Mouse (Mus musculus) midbrain, postnatal 0 days (tissue): Measurements from ENCODE around the gene Npr2. TPM values are rescaled to one million over a fixed set of nuclear protein-coding genes. Genes with fewer than 3 reads are reported as not detected.

Experiments
- ATAC-seq: fragments of 200-750 bp; cut with Nextera tagmentation; 2 replicates; pipeline ENCODE4 v1.8.0; 2017; ENCODE audit warnings: moderate number of reproducible peaks, mild to moderate bottlenecking, moderate TSS enrichment, moderate library complexity; ENCODE audit not compliant: low FRiP score
- DNase-seq: peaks from one replicate; pipeline ENCODE4 v3.0.0-alpha.2; 2015; ENCODE audit warnings: low spot score
- H3K27ac ChIP-seq: fragments of 300-500 bp; sonication (generic); 2 replicates; pipeline ENCODE4 v1.5.1; 2014; ENCODE audit warnings: low read depth, mild to moderate bottlenecking, low read length, mixed read lengths
- H3K27me3 ChIP-seq: fragments of 300-500 bp; sonication (generic); 2 replicates; pipeline ENCODE4 v1.6.1; 2014; ENCODE audit warnings: low read length, control low read depth, mixed read lengths; ENCODE audit not compliant: insufficient read depth
- H3K36me3 ChIP-seq: fragments of 300-500 bp; sonication (generic); 2 replicates; pipeline ENCODE4 v1.6.1; 2014; ENCODE audit warnings: low read length, control low read depth, mixed read lengths; ENCODE audit not compliant: insufficient read depth
- H3K4me1 ChIP-seq: fragments of 300-500 bp; sonication (generic); 2 replicates; pipeline ENCODE4 v1.6.1; 2014; ENCODE audit warnings: mild to moderate bottlenecking, control low read depth, antibody characterized with exemption, low read length, mixed read lengths; ENCODE audit not compliant: insufficient read depth
- H3K4me2 ChIP-seq: fragments of 300-500 bp; sonication (generic); 2 replicates; pipeline ENCODE4 v1.6.1; 2014; ENCODE audit warnings: low read depth, mild to moderate bottlenecking, low read length, mixed read lengths; ENCODE audit not compliant: poor library complexity, severe bottlenecking
- H3K4me3 ChIP-seq: fragments of 300-500 bp; sonication (generic); 2 replicates; pipeline ENCODE4 v1.5.1; 2014; ENCODE audit warnings: low read depth, mild to moderate bottlenecking, low read length, moderate library complexity
- H3K9ac ChIP-seq: fragments of 300-500 bp; sonication (generic); replicated peaks from 2 replicates; pipeline ENCODE4 v1.6.1; 2014; ENCODE audit warnings: mild to moderate bottlenecking, low read length, moderate library complexity, mixed read lengths; ENCODE audit not compliant: poor library complexity, severe bottlenecking
- H3K9me3 ChIP-seq: fragments of 300-500 bp; sonication (generic); 2 replicates; pipeline ENCODE4 v1.6.1; 2016; ENCODE audit warnings: low read length, control low read depth
- CTCF ChIP-seq: IDR thresholded peaks from 2 replicates; pipeline ENCODE4 v1.5.1; 2016; ENCODE audit warnings: antibody characterized with exemption, mild to moderate bottlenecking
- WGBS: fragments of 180-500 bp; shearing (Covaris S2); extraction: QIAGEN DNeasy Blood & Tissue Kit; methylation state at CpG from one replicate; pipeline ENCODE4 v1.1.7; 2014; 5-methylcytosine and 5-hydroxymethylcytosine counted together
- polyA plus RNA-seq: library from polyadenylated mRNA; unstranded; fragments of >200 nt; fragmentation: Nextera tagmentation; extraction: Ambion mirVana; gene quantifications from 2 replicates; pipeline ENCODE4 v1.2.1, GENCODE M21; 2015
- total RNA-seq: library from RNA; depleted of rRNA; stranded (reverse); fragments of >200 nt; gene quantifications from 2 replicates; pipeline ENCODE4 v1.2.3, GENCODE M21; 2014

Npr2 gene
- total and polyA plus RNA-seq, 2 experiments from 2014 or later = 8.6 to 30.5 TPM

DNA sequence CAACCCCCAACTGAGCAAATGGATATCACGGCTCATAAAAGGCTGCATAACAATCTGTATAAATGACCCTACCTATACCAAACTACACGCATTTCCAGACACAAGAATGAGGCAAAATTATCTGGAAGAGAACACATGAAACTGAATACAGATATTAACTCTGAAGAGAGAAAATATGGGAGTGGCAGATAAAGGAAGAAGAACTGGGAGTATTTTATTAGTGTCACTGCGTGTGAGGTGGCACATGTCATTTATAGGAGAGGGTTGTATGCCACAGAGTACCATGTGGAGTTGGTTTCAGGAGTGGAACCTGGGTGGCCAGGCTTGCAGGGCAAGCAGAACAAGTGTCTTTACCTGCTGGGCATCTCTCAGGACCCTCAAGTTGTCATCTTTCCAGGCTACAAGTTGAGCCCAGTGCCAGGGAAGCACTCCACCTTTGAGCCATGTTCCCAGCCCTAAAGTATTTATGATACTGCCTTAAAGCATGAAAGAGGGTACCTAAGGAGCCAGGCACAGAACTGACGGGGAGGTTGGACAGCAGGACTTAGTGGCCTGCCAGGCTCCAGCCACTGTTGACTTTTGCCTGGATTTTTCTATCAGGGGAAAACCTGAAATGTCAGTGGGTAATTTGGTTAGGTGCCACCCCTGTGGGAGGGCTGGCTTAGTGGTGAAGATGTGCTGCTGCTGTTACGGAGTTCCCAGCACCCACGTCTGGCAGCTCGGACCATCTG is 32.9 kb upstream of the Npr2 start:
- 83% methylated on average over 7 of the region's 7 CpGs for WGBS
- no peak for TF ChIP-seq CTCF
- H3K9me3 ChIP-seq = no peaks in the 10 kb centered on the region
- no peaks in the 10 kb centered on the region for H3K36me3 ChIP-seq
- no peak overlapping the region for H3K4me3 ChIP-seq
- H3K4me1 ChIP-seq = no peaks in the 10 kb centered on the region
- H3K4me2 ChIP-seq = no peak overlapping the region
- H3K9ac ChIP-seq = no peak overlapping the region
- ATAC-seq (no peak), DNase-seq (no peak)
- no peak overlapping the region for H3K27ac ChIP-seq
- no peaks in the 10 kb centered on the region for H3K27me3 ChIP-seq

DNA sequence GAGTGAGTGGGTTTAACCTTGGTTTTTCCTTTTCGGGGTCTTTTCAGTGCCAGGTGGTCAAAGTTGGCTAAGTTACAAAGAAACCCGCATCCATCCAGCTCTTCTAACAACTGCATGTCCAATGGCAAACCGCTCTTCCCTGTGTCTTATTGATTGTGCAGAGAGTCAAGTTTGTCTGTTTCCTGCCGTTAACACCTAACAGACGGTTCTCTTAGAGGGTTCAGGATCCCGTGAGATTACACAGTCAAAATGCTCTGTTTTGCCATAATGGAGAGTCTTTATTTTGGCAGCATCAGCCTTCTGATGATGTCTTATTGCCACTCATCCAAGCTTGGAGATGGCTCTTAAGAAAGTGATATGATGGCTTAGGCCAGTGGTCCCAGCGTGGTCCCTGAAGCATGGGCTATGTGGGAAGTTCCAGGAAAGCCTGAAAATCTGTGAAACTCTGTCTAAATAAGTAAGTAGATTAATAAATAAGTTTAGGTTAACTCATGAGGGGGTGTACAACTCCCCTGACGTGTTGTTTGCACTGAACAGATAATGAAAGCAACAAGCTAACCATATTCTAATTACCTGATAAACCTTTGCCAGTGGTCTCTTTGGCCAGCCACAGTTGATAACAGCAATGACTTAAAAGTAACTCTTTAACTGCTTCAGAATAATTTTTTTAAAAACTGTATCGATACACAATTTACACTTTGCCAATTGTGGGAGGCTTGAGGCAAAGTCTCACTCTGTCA is 31.4 kb upstream of the Npr2 start:
- no peaks in the 10 kb centered on the region for H3K9me3 ChIP-seq
- H3K4me2 ChIP-seq = no peak overlapping the region
- no peak for DNase-seq
- H3K27ac ChIP-seq = no peak overlapping the region
- 83% methylated on average over 9 of the region's 9 CpGs for WGBS
- H3K36me3 ChIP-seq = no peaks in the 10 kb centered on the region
- no peak overlapping the region for H3K9ac ChIP-seq
- no peak for ATAC-seq
- no peak overlapping the region for H3K4me3 ChIP-seq
- H3K4me1 ChIP-seq = no peaks in the 10 kb centered on the region
- TF ChIP-seq CTCF = no peak
- H3K27me3 ChIP-seq = no peaks in the 10 kb centered on the region

DNA sequence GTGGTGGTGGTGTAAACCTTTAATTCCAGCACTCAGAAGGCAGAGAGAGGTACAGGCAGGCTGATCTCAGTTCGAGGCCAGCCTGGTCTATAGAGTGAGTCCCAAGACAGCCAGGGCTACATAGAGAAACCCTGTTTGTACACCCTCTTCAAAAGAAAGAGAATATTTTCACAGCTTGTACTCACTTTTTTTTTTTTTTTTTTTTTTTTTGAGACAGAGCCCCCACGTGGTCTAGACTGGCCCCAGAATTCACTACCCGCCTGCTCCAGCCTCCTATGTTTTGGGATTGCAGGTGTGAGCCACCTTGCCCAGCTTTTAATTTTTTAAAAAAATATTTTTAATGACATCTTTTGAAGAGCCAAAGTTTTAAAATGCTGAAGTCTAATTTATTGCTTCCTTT is 27.6 kb upstream of the Npr2 start:
- no peak overlapping the region for H3K27ac ChIP-seq
- ATAC-seq = no peak
- no peak overlapping the region for H3K9ac ChIP-seq
- H3K9me3 ChIP-seq = no peaks in the 10 kb centered on the region
- no peaks in the 10 kb centered on the region for H3K36me3 ChIP-seq
- no peaks in the 10 kb centered on the region for H3K27me3 ChIP-seq
- no peak overlapping the region for H3K4me2 ChIP-seq
- H3K4me3 ChIP-seq = no peak overlapping the region
- TF ChIP-seq CTCF = no peak
- no peak for DNase-seq
- 71% methylated on average over 3 of the region's 3 CpGs for WGBS
- no peaks in the 10 kb centered on the region for H3K4me1 ChIP-seq

DNA sequence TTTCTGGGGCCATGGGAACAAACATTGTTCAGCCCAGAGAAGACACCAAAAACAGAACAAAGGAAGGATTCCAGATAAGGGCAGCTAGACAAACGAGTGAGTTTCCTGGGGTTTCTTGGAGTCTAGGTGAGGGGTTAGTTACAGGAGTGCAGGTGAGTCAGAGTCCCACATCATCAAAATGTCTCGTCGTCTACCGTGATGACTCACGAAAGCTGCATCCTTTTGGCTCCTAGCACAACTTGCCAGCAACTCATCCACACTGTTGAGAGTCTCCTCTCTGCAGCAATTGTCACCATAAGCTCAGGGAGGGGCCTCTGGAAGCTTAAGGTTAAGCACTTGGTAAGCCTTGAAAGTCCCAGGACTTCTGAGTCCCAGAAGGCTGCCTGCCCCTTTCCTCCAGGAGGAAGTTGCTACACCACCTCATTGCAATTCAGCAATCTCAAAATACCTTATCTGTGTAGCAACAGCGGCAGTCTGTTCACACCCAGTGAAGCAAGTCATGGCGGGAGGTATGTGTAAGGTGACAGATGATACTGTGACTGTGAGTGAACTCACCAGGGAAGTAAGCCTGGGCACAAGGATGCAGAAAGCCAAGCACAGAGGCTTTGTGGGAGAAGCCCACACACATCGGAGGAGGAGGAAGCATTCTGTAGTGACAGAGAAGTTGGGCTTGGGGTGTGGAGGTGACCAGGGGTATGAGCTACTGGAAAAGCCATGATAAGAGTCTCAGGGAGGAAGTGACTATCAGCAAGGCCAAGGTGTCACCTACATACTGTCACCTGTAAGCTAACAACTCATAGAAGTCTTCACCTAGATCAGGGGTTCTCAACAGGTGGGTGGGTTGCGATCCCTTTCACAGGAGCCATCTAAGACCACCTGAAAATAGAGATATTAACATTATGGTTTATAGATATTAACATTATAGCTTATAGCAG is 26.7 kb upstream of the Npr2 start:
- DNase-seq (no peak), ATAC-seq (no peak)
- no peak for TF ChIP-seq CTCF
- Histone ChIP-seq H3K4me3 (no peak overlapping the region), H3K9ac (no peak overlapping the region), H3K27me3 (no peaks in the 10 kb centered on the region), H3K4me1 (no peaks in the 10 kb centered on the region), H3K9me3 (no peaks in the 10 kb centered on the region), H3K27ac (no peak overlapping the region), H3K36me3 (no peaks in the 10 kb centered on the region), H3K4me2 (no peak overlapping the region)
- 77% methylated on average over 9 of the region's 9 CpGs for whole genome bisulfite sequencing

GRCm38 (mm10) chr4:43612534-43612933 is 19.2 kb upstream of the Npr2 start:
- no peak overlapping the region for H3K4me3 ChIP-seq
- no peaks in the 10 kb centered on the region for H3K4me1 ChIP-seq
- no peak overlapping the region for H3K27ac ChIP-seq
- no peaks in the 10 kb centered on the region for H3K27me3 ChIP-seq
- H3K4me2 ChIP-seq = no peak overlapping the region
- no peak overlapping the region for H3K9ac ChIP-seq
- no peak for TF ChIP-seq CTCF
- H3K9me3 ChIP-seq = no peaks in the 10 kb centered on the region
- WGBS = 75% methylated on average over 10 of the region's 10 CpGs
- no peaks in the 10 kb centered on the region for H3K36me3 ChIP-seq
- ATAC-seq (no peak), DNase-seq (no peak)
